Mouse (Mus musculus): ENCODE measurements at regions not wholly inside any gene's neighbourhood (a gene's known extent, or its start where the extent isn't known, plus 50 kb on each side); places are given as distances from the start of the nearest gene placed in this dataset.

- peak; percentile 37 for DNase-seq (ENCODE audit: low spot score)
These were observed 250.1 kb upstream of the Nmur2 start for GRCm38 (mm10) chr11:56290651-56291578.

- peak; percentile 14 for DNase-seq (ENCODE audit: low spot score)
These were observed 244.9 kb upstream of the Nmur2 start for GRCm38 (mm10) chr11:56285575-56286260.

- DNase-seq (ENCODE audit: low spot score) = no peak
These were observed 240.4 kb upstream of the Nmur2 start for GRCm38 (mm10) chr11:56281201-56281600.

- no peak for DNase-seq (ENCODE audit: low spot score)
These were observed 239.4 kb upstream of the Nmur2 start for GRCm38 (mm10) chr11:56280216-56280615.

GRCm38 (mm10) chr11:56269915-56270493, 229.2 kb upstream of the Nmur2 start:
- DNase-seq (ENCODE audit: low spot score) = peak; percentile 40

GRCm38 (mm10) chr11:56262726-56263125, 221.9 kb upstream of the Nmur2 start:
- no peak for DNase-seq (ENCODE audit: low spot score)

- no peak for DNase-seq (ENCODE audit: low spot score)
These were observed 215.5 kb upstream of the Nmur2 start for GRCm38 (mm10) chr11:56256356-56256755.

GRCm38 (mm10) chr11:56254437-56254836, 213.6 kb upstream of the Nmur2 start:
- no peak for DNase-seq (ENCODE audit: low spot score)

GRCm38 (mm10) chr11:56247333-56247823, 206.6 kb upstream of the Nmur2 start:
- DNase-seq (ENCODE audit: low spot score) = no peak

- no peak for DNase-seq (ENCODE audit: low spot score)
These were observed 205.9 kb upstream of the Nmur2 start for GRCm38 (mm10) chr11:56246549-56247332.

- DNase-seq (ENCODE audit: low spot score) = no peak
These were observed 204.1 kb upstream of the Nmur2 start for GRCm38 (mm10) chr11:56244951-56245350.

- no peak for DNase-seq (ENCODE audit: low spot score)
These were observed 202.6 kb upstream of the Nmur2 start for GRCm38 (mm10) chr11:56243447-56243846.

- DNase-seq (ENCODE audit: low spot score) = no peak
These were observed 197.9 kb upstream of the Nmur2 start for GRCm38 (mm10) chr11:56238745-56239144.

GRCm38 (mm10) chr11:56224999-56225398, 184.2 kb upstream of the Nmur2 start:
- no peak for DNase-seq (ENCODE audit: low spot score)

- DNase-seq (ENCODE audit: low spot score) = peak; percentile 13
These were observed 174.9 kb upstream of the Nmur2 start for GRCm38 (mm10) chr11:56215706-56216105.

- DNase-seq (ENCODE audit: low spot score) = no peak
These were observed 161.0 kb upstream of the Nmur2 start for GRCm38 (mm10) chr11:56201844-56202243.

- no peak for DNase-seq (ENCODE audit: low spot score)
These were observed 154.5 kb upstream of the Nmur2 start for GRCm38 (mm10) chr11:56195316-56195715.

GRCm38 (mm10) chr11:56193426-56193825, 152.6 kb upstream of the Nmur2 start:
- no peak for DNase-seq (ENCODE audit: low spot score)

GRCm38 (mm10) chr11:56173895-56174294, 133.1 kb upstream of the Nmur2 start:
- DNase-seq (ENCODE audit: low spot score) = no peak

GRCm38 (mm10) chr11:56173246-56173645, 132.4 kb upstream of the Nmur2 start:
- DNase-seq (ENCODE audit: low spot score) = no peak

GRCm38 (mm10) chr11:56169576-56169975, 128.8 kb upstream of the Nmur2 start:
- DNase-seq (ENCODE audit: low spot score) = no peak

GRCm38 (mm10) chr11:56166849-56167248, 126.0 kb upstream of the Nmur2 start:
- no peak for DNase-seq (ENCODE audit: low spot score)
